Mouse (Mus musculus) c-Kit-positive CD71-negative TER-119-negative erythroid progenitor cells, embryonic 14.5 days (primary cell): Measurements from ENCODE around the gene Dlgap1.
"Not testable (repeated sequence)": the region's sequence is repeated elsewhere in the genome, so short reads cannot be mapped to it uniquely, and the experiment has no call there.

Experiments used
- DNase-seq: peaks from one replicate; pipeline ENCODE4 v3.0.0-alpha.2; 2013; ENCODE audit warnings: low read depth

The Dlgap1 gene

DNA sequence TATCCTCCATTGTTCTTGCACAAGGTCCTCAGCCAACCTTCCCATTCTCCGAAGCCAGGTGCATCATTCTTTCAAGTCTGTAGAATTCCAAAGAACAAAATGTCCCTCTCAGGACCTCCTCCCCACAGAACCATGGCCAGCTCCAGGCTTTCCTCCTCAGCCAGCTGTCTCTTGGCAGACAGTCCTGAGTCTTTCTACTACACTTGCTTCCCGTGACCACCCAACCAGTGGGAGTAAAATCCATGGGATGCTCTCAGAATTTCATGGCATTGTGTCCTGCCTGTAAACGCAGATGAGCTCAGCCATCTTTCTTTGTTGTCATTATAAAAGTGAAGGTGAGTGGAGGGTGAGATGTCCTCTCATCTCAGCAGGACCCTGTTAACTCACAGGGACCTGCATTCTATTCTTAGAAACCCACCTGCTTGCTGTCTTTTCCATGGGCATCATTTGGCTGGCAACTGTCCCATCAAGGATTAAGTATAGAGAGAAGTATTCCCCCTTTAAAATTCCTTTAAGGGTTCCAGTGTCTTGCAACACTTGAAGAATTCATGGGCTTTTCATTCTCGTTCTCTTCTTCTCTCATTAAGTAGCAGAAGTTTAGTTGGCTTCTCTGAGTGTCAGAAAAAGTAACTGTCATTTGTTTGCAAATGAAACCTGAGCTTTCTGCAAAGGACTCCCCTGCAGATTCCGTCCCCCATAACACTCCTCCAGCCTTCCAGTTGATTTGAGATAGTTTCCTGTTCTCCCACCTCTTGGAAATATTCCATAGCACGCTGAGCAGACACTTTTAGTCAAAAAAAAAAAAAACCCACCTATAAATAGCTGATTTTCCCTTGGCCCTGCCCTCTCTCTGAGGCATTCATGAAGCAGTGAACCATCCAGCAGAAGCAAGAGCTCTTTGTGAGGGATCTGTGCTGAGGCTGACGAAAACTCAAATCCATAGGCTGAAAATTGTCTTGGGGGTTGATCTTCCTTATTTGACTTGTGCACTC is 559.6 kb downstream of the Dlgap1 start:
- DNase-seq: no peak

DNA sequence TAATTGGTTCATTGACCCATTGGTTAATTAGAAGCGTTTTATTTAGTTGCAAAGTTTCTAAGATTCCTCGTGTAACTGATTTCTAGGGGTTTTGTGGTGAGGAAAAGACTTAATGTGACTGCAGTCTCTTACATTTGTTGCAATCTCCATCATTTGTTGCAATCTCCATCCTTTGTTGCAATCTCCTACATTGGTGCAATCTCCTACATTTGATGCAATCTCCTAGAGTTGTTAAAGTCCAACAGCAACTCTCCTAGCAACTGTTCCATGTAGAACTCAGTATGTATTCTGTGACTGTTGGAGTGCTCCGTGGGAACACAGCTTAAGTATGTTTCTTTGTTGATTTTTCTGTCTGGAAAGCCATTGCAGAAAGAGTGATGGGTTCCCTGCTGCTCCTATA is 565.4 kb downstream of the Dlgap1 start:
- DNase-seq: no peak

DNA sequence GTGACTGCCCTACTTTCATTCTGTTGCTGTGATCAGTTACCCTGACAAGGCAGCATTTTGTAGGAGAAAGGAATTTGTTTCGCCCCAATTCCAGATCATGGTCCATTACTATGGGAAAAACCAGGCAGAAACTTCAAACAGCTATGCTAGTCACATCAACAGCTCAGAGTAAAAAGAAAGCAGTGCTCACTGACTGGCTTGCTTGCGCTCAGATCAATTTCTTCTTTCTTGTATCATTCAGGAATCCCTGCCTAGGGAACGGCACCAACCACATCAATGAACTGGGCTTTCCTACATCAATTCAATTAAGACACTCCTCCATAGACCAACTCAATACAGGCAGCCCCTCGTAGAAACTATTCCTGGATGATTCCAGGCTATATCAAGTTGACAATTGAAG is 572.9 kb downstream of the Dlgap1 start:
- DNase-seq: no peak

DNA sequence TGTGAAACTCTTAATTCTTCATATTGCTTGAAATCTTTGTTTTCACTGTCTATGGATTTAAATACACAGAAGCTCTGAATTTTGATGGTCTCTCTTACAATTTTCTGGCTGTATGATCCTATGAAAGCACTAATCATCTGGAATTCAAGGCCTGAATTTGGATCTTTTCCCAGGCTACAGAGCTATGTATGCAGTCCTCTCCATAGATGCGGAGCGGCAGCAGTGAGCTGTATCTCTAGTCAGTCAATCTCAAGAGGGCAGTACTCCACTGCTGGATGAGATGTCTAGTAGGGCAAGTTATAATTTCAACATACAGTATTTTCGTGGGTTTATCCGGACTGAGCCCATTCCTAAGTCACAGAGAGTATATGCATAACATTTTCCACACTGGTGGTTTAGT is 581.9 kb downstream of the Dlgap1 start:
- no peak for DNase-seq

DNA sequence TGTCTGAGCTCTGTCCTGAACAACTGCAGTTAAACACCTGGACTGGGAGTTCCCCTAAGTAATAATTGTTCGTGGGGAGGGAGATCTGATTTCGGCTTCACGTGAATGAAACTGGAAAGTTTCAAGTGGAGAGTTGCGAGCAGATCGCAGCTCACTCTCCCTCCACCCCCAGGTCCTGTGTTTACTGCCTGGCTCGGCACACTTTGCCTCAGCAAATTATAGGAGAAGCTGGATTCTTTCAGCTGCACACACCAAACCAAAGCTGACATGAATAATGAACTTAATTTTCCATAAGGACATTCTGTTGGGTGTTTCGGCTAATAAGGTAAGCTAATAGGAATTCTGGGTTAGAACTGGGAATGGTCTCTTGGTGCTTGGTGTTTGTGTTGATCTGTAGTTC is 592.7 kb downstream of the Dlgap1 start:
- DNase-seq: no peak

DNA sequence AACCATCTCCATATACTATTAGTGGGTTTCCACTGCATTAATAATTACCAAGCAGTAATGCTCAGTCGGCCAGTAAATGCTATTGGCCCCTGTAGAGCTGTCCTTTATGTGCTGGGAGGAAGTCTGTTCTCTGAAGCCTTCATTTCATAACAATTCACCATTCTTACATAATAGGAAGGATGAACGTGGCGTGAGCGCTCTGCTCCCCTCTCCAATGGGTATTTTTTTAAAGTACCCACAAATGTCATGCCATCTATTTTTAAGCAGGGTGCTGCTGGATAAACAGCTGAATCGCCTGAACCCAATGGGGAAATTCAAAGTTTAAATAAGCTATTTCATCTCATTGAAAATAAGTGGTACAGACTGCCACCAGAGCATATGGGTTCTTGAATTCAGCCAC is 602.0 kb downstream of the Dlgap1 start:
- no peak for DNase-seq

DNA sequence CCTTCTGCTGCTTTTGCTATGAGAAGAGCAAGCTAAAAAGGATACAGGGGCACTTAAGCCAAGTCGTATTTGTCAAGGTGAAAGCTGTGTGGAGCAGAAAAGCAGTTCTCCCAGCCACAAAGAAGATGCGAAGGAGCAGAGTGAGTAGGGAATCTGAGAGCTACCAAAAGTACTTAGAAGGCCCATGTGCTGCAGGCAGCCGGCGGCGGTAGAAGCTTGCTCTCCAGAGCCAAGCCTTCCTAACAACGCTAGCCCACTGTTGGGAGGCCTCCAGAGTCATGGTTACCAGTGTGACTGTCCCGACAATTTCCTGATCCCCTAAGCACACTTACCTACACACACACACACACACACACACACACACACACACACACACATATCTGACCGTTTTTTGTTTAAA is 614.2 kb downstream of the Dlgap1 start:
- DNase-seq: no peak

DNA sequence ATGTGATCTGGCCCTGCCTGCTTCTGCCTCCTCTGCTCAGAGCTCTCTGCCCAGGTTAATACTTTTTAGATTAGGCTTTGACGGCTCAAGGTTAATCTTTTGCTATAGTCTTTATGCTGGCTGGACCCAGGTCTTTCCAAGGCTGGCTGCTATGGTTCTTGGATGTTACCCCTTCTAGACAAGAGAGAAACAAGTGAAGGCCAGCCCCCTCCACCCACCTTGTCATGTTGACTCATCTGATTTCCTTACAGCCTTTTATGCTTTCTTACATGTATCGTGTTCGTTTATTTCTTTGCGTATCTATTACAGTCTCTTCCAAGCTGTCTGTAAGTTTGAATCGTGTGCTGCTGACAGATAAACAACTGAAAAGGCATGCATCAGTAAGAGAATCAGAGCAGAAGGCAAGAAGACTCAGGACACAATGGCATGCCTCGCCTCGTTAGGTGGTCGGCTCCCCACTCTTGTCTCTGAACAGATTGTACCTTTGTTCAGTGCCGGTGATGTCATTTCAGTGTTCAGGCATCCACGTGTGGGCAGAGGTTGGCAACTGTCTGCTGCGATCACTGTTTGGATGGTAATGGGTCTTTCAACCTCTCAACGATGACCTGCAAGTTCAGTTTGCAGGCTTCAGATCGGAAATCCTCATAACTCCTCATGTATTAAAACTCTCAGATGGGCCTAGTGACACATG is 618.0 kb downstream of the Dlgap1 start:
- DNase-seq: no peak

DNA sequence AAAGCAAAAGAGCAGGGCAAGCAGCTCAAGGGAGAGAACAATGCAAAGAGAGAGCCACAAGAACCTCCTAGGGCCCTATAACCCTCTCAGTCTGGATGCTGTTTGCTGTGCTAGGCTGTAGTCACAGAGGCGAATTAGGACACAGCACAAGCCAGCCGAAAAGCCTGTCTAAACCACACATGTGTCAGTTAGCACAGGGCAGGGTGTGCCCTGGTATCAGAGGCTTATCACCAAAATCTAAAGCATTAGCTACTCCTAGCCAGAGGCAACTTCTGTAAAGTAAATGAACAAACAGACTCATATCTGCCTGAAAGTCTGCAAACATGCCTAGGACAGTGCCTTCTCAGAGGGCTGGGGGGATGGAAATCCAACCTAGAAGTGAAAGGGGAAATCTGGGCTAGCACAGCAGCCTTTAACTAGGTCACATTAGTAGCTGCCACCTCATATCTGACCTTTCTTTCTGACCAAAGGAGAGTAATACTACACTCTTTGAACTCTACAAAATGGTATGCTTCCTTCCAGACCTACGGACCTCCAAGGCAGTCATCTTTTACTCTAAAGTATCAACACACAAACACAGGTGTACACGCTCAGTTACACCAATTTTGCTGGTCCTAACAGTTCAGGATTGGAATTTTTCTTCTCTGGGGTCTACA is 619.2 kb downstream of the Dlgap1 start:
- DNase-seq: not testable (repeated sequence)

DNA sequence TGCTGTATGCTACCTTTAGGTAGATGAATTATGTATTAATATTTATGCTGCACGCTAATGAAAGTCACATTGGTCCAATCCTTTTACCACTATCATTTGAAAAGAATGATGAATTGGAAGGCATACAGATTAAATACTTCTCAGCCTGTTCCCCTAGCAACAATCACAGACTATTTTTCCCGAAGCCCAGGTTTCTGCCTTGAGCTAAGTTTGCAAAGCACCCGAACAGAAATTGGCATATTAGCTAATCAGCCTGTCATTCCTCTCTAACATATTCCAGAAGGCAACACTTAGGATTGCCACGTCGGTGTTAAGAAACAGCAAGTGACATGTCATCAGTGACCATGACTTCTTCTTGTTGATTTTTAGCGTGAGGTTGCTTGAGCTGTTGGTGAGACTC is 619.8 kb downstream of the Dlgap1 start:
- no peak for DNase-seq

DNA sequence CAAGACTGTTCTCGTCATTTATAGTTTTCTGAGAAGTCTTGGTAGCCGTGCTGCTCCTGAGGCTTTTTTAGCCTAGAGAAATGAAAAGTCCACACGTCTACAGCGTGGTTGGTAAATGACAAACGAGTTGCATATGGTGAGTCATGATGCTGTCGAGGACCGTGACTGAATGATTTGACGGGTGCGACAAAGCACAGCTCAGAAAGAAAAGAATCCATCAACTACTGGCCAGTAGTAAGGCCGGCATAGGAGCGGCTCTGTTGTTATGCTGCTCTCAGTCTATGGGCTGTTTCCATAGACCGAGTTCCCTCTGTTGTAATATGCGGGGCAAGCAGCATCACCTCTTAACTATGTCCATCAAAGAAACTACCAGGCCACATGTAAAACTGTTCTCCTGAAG is 620.3 kb downstream of the Dlgap1 start:
- no peak for DNase-seq

DNA sequence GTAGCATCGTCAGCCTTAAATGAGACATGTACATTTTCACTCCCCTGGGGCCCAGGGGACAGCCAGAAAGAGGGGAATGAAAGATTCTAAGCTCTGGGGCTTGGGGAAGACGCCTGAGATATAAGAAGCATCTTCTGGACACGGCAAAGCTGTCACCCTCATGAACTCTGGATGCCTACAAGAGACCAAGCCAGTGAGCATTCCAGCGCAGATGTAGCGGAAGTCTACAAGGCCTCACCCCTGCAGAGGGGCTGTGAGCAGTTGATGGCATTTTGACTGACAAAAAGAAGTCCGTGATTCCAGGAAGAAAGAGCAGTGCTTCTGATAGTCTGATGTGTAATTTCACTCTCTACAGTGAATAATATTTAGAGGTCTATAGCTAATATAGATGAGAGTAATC is 621.6 kb downstream of the Dlgap1 start:
- DNase-seq: no peak

DNA sequence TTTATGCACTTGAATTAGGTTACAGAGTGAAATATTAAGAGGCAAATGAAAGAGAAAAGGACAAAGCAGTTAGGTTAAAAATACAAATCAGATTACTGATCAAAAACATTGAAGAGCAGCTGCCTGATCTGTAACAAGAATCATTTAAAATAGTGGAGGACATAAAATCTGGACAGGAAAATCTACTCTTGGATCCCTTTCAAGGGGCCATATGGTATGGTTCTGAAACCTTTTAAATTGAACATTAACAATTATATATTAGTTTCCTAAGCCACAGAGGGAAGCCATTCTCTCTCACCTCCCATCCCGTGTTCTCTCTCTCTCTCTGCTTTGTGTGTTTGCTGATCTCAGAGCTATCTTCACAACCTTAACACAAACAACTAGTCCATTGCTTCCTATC is 625.4 kb downstream of the Dlgap1 start:
- DNase-seq: no peak

DNA sequence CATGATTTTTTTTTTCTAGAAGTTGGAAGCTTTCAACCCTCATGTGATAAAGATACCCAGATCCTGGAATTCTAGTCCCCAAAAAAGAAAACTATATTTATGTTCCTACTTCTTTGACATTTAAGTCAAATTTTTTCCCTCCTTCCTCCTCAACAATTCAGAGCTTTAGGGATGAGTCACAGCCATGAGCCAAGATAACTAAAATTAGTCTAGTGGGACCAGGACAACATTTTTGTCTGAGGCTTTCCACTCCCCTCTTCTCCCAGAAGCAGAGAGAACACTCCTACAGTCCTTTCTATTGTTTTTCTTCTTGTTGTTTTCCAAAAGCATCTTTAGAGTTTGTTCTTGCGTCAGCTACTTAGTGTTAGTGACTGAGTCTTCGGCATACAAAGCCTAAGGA is 627.5 kb downstream of the Dlgap1 start:
- DNase-seq: no peak

DNA sequence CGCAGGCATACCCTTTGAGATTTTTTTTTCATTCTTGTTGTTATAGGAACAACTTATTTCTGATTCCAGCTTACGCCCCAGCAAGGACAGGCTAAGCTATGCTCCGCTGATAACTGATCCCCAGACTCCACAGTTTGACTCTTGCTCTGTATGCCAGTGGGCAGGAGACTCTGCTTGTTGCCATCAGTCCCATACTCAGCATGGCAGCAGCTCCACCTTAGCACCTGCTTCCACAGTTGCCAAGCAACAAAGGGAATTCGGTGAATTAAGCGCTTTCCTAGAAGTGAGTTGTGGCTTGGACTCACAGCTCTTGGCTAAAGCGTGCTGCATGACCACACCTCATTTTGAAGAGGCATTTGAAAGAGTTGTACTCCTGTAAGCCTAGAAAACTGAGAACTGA is 631.6 kb downstream of the Dlgap1 start:
- DNase-seq: no peak

DNA sequence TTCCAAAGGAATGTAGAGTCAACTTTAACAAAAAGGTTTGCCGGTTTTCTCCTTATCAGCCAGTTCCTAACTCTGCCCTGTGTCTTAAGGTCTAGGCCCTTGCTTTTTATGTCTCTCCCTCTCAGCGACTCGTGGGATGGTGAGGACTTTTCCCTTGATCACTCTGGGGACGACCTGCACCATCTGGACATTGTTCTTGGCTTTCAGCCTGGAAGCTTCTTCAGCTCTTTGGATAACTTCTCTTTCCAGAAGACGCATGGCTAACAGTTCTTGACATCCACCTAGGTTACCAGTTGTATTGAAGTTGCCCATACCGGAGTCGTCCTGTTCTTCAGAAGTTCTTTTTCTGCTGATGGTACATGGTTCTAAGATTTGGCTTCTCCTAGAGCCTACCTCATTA is 633.2 kb downstream of the Dlgap1 start:
- no peak for DNase-seq

DNA sequence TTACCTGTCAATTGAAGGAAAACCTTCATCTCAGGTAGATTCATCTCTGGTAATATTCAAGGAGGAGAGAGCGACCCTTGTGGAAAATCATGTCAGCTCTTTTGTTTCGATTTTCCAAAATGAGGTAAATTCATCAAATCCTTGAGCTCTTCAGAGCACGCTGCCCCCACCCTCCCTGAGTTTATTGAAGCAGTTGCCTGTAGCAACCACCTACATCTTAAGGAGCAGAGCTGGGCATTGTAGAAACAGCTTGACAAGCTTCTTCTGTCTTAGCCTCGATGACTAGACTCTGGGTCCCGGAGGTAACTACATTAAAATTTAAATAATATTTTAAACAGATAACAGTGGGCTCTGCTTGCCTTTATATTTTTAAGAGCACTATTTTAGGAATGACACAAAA is 636.8 kb downstream of the Dlgap1 start:
- no peak for DNase-seq

DNA sequence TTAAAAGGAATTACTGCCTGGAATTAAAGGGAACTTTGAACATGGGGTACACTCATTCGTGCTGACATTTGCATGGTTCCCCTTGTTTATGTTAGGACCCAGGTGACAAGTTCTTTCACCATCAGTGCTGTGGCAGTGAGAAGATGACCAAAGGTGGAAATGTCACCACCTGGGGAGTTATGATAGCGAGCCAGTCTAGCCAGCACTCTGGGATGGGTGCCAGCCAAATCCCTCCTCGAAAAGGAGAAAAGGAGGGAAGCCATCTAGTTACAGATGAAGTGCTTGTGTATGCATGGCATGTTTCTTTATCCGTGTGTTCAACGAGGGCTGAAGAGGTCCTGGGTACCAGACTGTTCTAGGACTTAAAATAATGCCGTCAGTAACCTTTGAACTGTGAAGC is 643.3 kb downstream of the Dlgap1 start:
- DNase-seq: no peak

DNA sequence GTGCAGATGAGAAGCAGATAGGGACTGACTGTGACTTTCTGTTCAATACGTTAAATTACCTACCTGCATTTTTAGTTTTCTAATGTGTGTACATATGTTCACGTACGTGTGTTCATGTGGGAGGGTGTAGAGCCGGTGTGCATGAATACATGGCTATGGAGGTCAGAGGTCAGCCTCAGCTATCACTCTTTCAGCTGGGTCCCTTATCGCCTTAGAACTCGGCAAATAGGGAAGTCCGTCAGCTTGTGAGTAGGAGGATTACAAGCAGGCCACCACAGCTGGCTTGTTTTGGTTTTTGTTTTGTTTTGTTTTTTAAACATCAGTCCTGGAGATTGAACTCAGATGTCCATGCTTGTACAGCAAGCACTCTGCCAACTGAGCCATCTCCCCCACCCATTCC is 645.0 kb downstream of the Dlgap1 start:
- no peak for DNase-seq

DNA sequence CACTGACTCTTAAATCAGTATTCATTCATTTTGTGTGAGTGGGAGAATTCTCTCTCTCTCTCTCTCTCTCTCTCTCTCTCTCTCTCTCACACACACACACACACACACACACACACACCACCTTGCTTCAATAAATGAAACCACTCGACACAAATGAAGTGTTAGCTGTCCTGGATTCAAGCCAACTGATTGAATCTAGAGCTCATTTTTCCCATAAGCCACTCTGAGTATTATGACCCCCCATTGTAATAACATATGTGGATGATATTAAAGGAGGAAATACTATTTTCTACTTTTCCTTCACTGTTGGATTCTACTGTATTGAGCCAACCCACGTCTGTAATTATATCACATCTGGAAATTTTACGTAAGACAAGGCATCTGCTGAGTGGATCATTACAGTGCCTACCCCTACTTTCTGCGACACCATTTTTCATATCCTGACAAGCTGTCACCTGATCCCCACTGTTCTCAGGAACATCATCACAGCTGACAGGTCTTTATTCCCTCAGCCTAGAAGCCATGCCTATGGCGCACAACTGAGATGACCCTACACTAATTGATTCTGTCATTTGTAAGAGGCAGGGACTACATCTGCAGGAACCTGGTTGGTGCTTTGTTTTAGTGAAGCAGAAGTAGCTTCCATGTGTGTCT is 645.7 kb downstream of the Dlgap1 start:
- no peak for DNase-seq

DNA sequence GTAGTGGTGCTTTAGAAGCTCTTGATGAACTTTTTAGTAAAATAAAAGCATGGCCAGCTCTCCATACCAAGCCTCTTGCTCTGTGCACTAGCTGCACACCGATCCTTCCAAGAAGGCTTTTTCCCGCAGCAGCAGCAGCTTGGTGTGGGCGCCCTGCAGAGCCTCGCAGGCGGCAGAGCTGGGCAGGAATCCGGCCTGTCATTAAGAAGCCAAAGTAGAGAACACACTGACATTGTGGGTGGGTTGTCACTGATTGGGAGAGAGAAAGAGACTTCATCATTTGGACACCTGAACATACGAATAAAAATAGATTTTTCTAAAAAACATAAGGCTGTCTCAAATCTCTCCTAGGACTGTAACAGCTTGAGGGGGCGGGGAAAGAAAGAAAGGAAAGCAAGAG is 653.6 kb downstream of the Dlgap1 start:
- no peak for DNase-seq

DNA sequence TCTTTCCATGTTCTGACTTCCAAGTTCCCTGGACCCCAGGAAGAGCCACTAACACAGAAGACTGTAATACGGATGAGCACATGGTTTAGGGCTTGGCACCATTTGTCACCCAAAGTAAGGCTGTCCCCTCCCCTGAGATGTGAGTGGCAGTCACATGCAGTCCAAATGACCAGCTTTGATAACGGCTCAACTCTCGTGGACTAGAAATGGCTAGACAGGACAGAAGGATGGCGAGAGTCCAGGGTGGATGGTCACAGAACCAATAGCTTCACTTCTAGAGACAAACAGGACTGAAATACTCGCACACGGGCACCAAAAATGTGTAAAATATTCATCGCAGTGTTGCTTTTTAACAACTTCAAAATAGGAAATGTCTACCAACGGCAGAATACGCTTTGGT is 657.5 kb downstream of the Dlgap1 start:
- no peak for DNase-seq
